Mouse (Mus musculus) adrenal gland, postnatal 10 days (tissue): ENCODE data around the gene Nepro. TPM values are rescaled to one million over a fixed set of nuclear protein-coding genes. Genes with fewer than 3 reads are reported as not detected.
A peak's percentile ranks its signal among the peaks of the same experiment; 100 is the strongest.

Source experiments
- DNase-seq: peaks from one replicate; pipeline ENCODE4 v3.0.0; 2021; ENCODE audit warnings: mixed read lengths
- long read RNA-seq, 2 experiments: library from polyadenylated mRNA; stranded (forward); transcript quantifications; one replicate each; pipeline ENCODE4 v2.0.0; 2021
- total RNA-seq, 2 experiments: library from RNA; stranded (reverse); gene quantifications; 2 replicates each; pipeline ENCODE4 v1.2.3; 2021

Gene Nepro
- total RNA-seq = 1 to 10 TPM; 9.1 to 9.3 TPM
- long read RNA-seq, experiment 1, partial matches to known transcripts = 2 of 3 reads
- long read RNA-seq, experiment 1, other reads (novel, unspliced or antisense) = 0 of 3 reads
- long read RNA-seq, experiment 2, partial matches to known transcripts = 0 of 1 reads
- long read RNA-seq, experiment 2, other reads (novel, unspliced or antisense) = 0 of 1 reads

GRCm38 (mm10) chr16:44724083-44724787, at the start of gene Nepro:
Gene Nepro, plus strand, starts transcription at chr16:44724301.
- peak; percentile 96 for DNase-seq

GRCm38 (mm10) chr16:44676357-44676756, 47.7 kb upstream of the Nepro start:
- no peak for DNase-seq

- no peak for DNase-seq
Observed at GRCm38 (mm10) chr16:44679082-44679481, 45.0 kb upstream of the Nepro start.

- no peak for DNase-seq
Observed at GRCm38 (mm10) chr16:44679503-44679971, 44.6 kb upstream of the Nepro start.

- DNase-seq = no peak
Observed at GRCm38 (mm10) chr16:44680756-44681498, 43.2 kb upstream of the Nepro start.

- DNase-seq = no peak
Observed at GRCm38 (mm10) chr16:44684646-44685045, 39.5 kb upstream of the Nepro start.

GRCm38 (mm10) chr16:44685401-44685800, 38.7 kb upstream of the Nepro start:
- no peak for DNase-seq

GRCm38 (mm10) chr16:44686991-44687718, 36.9 kb upstream of the Nepro start:
- DNase-seq = no peak

- DNase-seq = no peak
Observed at GRCm38 (mm10) chr16:44687719-44688420, 36.2 kb upstream of the Nepro start.

- no peak for DNase-seq
Observed at GRCm38 (mm10) chr16:44688507-44688906, 35.6 kb upstream of the Nepro start.

GRCm38 (mm10) chr16:44690501-44690900, 33.6 kb upstream of the Nepro start:
- DNase-seq = no peak

- no peak for DNase-seq
Observed at GRCm38 (mm10) chr16:44691066-44691465, 33.0 kb upstream of the Nepro start.

GRCm38 (mm10) chr16:44691561-44692141, 32.5 kb upstream of the Nepro start:
- peak; percentile 81 for DNase-seq

GRCm38 (mm10) chr16:44692541-44692940, 31.6 kb upstream of the Nepro start:
- DNase-seq = no peak

- peak; percentile 51 for DNase-seq
Observed at GRCm38 (mm10) chr16:44693695-44694094, 30.4 kb upstream of the Nepro start.

- no peak for DNase-seq
Observed at GRCm38 (mm10) chr16:44695214-44695858, 28.8 kb upstream of the Nepro start.

- DNase-seq = no peak
Observed at GRCm38 (mm10) chr16:44695859-44696620, 28.1 kb upstream of the Nepro start.

GRCm38 (mm10) chr16:44697473-44698205, 26.5 kb upstream of the Nepro start:
- DNase-seq = no peak

GRCm38 (mm10) chr16:44701155-44701554, 22.9 kb upstream of the Nepro start:
- DNase-seq = no peak
